Mouse (Mus musculus) inflammation-experienced regulatory T-cells, adult 6 months (primary cell): Measurements from ENCODE around the gene Ddx39b. TPM values are rescaled to one million over a fixed set of nuclear protein-coding genes. Genes with fewer than 3 reads are reported as not detected.
A peak's percentile ranks its signal among the peaks of the same experiment; 100 is the strongest.

ENCODE experiments used
- ATAC-seq: one replicate; pipeline ENCODE4 v1.8.0; 2017
- polyA plus RNA-seq, 3 experiments: library from polyadenylated mRNA; unstranded; fragments of 100-300 nt; shearing (Covaris generic); gene quantifications; one replicate each; pipeline ENCODE4 v1.2.1; 2017

Gene Ddx39b
- polyA plus RNA-seq, 3 experiments from 2014 or later, result 194 to 276 (median 261) TPM

- ATAC-seq, result no peak
Observed at GRCm38 (mm10) chr17:35244999-35245398, 3.5 kb downstream of the Ddx39b start.

GRCm38 (mm10) chr17:35245731-35246623 lies 4.4 kb downstream of the Ddx39b start:
- ATAC-seq, result no peak

GRCm38 (mm10) chr17:35247144-35247543 lies 5.6 kb downstream of the Ddx39b start:
- ATAC-seq, result no peak

- ATAC-seq, result no peak
Observed at GRCm38 (mm10) chr17:35248986-35249385, 7.4 kb downstream of the Ddx39b start.

GRCm38 (mm10) chr17:35249451-35250197 lies 8.1 kb downstream of the Ddx39b start:
- no peak for ATAC-seq

- ATAC-seq, result no peak
Observed at GRCm38 (mm10) chr17:35250348-35251120, 9.0 kb downstream of the Ddx39b start.

GRCm38 (mm10) chr17:35251162-35251719 lies 9.7 kb downstream of the Ddx39b start:
- ATAC-seq, result no peak

- ATAC-seq, result no peak
Observed at GRCm38 (mm10) chr17:35251981-35252380, 10.4 kb downstream of the Ddx39b start.

GRCm38 (mm10) chr17:35252619-35253292 lies 11.2 kb downstream of the Ddx39b start:
- no peak for ATAC-seq

- no peak for ATAC-seq
Observed at GRCm38 (mm10) chr17:35253293-35254093, 11.9 kb downstream of the Ddx39b start.

GRCm38 (mm10) chr17:35254241-35255098 lies 12.9 kb downstream of the Ddx39b start:
- ATAC-seq, result peak; percentile 32

GRCm38 (mm10) chr17:35255301-35255700 lies 13.8 kb downstream of the Ddx39b start:
- ATAC-seq, result no peak

- no peak for ATAC-seq
Observed at GRCm38 (mm10) chr17:35255704-35256103, 14.2 kb downstream of the Ddx39b start.

GRCm38 (mm10) chr17:35257378-35257777 lies 15.8 kb downstream of the Ddx39b start:
- no peak for ATAC-seq

GRCm38 (mm10) chr17:35257824-35258491 lies 16.4 kb downstream of the Ddx39b start:
- ATAC-seq, result peak; percentile 38

- ATAC-seq, result peak; percentile 24
Observed at GRCm38 (mm10) chr17:35258492-35259478, 17.2 kb downstream of the Ddx39b start.

- no peak for ATAC-seq
Observed at GRCm38 (mm10) chr17:35259621-35260020, 18.1 kb downstream of the Ddx39b start.

- no peak for ATAC-seq
Observed at GRCm38 (mm10) chr17:35261651-35262050, 20.1 kb downstream of the Ddx39b start.
